Mouse (Mus musculus) left cerebral cortex, adult 2 months (tissue): Measurements from ENCODE around the gene Atic. TPM values are rescaled to one million over a fixed set of nuclear protein-coding genes. Genes with fewer than 3 reads are reported as not detected.

ENCODE experiments used
- DNase-seq, 2 experiments: peaks; one replicate each; pipeline ENCODE4 v3.0.0; 2021 to 2022; ENCODE audit warnings: low spot score in 2 of 2, mixed read lengths in 1 of 2; ENCODE audit errors: extremely low spot score in 1 of 2
- H3K27ac ChIP-seq: fragments of 200-600 bp; 2 replicates; pipeline ENCODE4 v1.8.1; 2022
- H3K4me3 ChIP-seq: fragments of 200-600 bp; 2 replicates; pipeline ENCODE4 v1.8.1; 2022
- CTCF ChIP-seq: fragments of 200-600 bp; IDR thresholded peaks from 2 replicates; pipeline ENCODE4 v1.8.1; 2022; ENCODE audit warnings: antibody characterized with exemption, mild to moderate bottlenecking, moderate library complexity
- intact Hi-C: fragments of 180-260 bp; cut with DNase I; formaldehyde crosslinking; loops from one replicate; pipeline ENCODE4 v1.15.1; 2025
- total RNA-seq, 2 experiments: library from RNA; stranded (reverse); gene quantifications; 2 replicates each; pipeline ENCODE4 v1.2.3; 2021

The Atic gene
- total RNA-seq, 2 experiments from 2014 or later, result 28.6 to 33.8 TPM

DNA sequence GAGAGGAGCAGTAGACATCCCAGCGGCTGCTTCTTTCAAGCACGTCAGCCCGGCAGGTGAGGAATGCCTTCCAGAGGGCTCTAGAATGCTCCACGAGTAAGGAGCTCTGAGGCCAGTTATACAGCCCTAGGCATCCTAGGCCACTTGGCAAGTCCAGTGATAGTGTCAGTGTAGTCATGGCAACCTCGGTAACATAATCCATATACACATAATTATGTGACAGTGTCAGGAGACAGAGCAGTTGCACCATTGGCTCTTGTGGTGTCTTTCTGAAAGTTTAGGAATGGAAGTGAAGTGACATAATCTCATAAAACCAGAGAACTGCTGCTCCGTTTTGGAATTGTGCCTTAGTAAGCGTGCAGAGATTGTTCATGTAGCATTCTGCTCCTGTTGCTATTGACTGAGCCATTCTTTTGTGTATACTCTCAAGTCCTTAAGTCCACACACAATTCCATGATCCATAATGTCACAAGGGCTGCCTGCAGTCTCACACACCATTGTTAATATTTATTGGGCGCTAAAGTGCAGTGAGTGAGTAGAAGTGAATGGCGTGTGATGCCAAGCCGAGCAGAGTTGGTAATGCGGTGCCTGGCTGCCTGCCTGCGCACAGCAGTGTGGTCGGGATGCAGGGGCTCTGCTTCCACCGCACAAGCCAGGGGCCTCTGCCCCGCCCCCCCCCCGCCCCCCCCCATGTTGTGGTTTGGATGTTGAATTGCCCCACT is 11.1 kb downstream of the Atic start:
- intact Hi-C loops, result no loop called here
- DNase-seq, result no peak
- Histone ChIP-seq H3K4me3 (no peak overlapping the region), H3K27ac (no peak overlapping the region)
- TF ChIP-seq CTCF, result no peak

GRCm38 (mm10) chr1:71570116-71570515 is 13.2 kb downstream of the Atic start:
- intact Hi-C loops, result loop anchor here (10.0 kb wide), 1 partner anchor 555 kb away; no protein-coding TSS in a partner anchor
- no peak for DNase-seq
- no peak overlapping the region for H3K4me3 ChIP-seq
- no peak for TF ChIP-seq CTCF
- no peak overlapping the region for H3K27ac ChIP-seq

- intact Hi-C loops, result loop anchor here (10.0 kb wide), 1 partner anchor 549 kb away; no protein-coding TSS in a partner anchor
- TF ChIP-seq CTCF, result no peak
- Histone ChIP-seq H3K27ac (no peak overlapping the region), H3K4me3 (no peak overlapping the region)
- no peak for DNase-seq
These were observed 19.0 kb downstream of the Atic start for GRCm38 (mm10) chr1:71575987-71576386.

DNA sequence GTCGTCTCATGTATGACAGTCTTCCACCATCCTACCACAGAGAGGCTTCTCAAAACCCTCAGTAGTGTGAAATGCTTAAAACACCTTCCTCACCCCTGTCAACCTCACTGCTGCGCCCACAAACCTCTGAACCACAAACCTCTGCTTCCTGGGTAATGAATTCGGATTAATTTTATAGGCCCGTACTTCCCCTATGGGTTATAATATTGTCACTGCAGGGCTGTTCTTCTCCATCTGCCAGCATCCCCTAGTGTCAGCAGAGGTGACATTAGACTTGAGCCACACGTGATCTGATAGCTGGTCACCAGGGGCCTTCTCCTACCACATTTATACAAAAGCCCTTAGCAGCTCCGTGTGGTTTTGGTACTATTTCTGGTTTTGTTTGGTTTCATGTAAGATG is 19.9 kb downstream of the Atic start:
- intact Hi-C loops, result loop anchor here (10.0 kb wide), 1 partner anchor 548 kb away; no protein-coding TSS in a partner anchor
- Histone ChIP-seq H3K27ac (no peak overlapping the region), H3K4me3 (no peak overlapping the region)
- no peak for TF ChIP-seq CTCF
- DNase-seq, result no peak

DNA sequence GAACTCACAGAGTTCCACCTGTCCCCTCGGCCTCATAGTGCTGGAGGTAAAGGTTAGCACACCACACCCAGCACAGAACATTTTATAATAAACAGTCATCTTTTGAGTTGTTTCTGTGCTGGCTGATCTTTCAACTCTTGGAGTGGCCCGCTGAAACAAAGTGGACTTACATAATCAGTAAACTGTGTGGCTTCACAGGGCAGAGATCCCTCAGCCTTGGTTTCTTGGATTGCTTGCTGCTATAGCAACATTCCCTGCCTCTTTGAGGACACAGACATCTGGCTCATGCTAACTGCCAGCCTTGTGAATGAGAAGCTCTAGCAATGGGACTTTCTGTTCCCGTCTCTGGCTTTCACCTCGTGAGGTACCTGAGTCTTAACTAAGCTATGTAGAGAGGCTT is 22.6 kb downstream of the Atic start:
- H3K4me3 ChIP-seq, result no peak overlapping the region
- no peak for TF ChIP-seq CTCF
- intact Hi-C loops, result loop anchor here (10.0 kb wide), 1 partner anchor 545 kb away; no protein-coding TSS in a partner anchor
- H3K27ac ChIP-seq, result no peak overlapping the region
- no peak for DNase-seq

GRCm38 (mm10) chr1:71580408-71580807 is 23.5 kb downstream of the Atic start:
- no peak overlapping the region for H3K27ac ChIP-seq
- DNase-seq, result no peak
- TF ChIP-seq CTCF, result no peak
- intact Hi-C loops, result no loop called here
- no peak overlapping the region for H3K4me3 ChIP-seq

DNA sequence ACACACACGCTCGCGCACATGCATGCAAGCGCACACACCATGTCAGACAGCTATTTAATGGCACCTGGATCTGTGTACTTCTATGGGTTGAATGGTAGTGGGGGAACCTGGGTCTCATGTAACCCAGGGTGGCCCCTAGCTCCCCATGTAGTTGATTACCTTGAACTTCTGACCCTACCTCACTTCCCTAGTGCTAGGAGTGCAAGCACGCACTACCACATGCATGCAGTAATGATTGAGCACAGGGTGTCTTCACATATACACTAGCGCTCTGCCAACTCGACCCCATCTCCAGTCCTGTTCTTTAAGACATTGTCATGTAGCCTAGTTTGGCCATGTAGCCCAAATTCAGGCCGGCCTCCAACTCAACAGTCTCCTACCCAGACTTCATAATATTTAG is 26.4 kb downstream of the Atic start:
- Histone ChIP-seq H3K4me3 (no peak overlapping the region), H3K27ac (no peak overlapping the region)
- DNase-seq, result no peak
- no peak for TF ChIP-seq CTCF
- intact Hi-C loops, result no loop called here

DNA sequence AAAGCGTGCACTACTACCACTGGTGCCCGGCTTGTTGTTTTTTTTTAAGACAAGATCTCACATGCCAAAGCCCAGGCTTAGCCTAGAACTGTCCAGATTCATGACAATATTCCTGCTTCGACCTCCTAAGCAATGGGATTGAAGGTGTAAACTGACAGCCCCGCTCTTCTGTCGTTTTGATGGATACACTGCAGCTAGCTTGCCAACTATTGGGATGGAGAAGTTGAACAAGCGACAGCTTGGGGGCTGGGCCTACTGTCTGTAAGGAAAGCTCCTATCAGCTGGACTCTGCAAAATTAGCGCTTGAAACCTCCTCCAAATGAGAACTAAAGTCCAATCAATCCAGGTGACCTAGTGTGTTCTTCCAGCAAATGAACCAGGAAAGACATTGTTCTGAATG is 26.9 kb downstream of the Atic start:
- DNase-seq, result no peak
- TF ChIP-seq CTCF, result no peak
- intact Hi-C loops, result no loop called here
- H3K27ac ChIP-seq, result no peak overlapping the region
- no peak overlapping the region for H3K4me3 ChIP-seq

DNA sequence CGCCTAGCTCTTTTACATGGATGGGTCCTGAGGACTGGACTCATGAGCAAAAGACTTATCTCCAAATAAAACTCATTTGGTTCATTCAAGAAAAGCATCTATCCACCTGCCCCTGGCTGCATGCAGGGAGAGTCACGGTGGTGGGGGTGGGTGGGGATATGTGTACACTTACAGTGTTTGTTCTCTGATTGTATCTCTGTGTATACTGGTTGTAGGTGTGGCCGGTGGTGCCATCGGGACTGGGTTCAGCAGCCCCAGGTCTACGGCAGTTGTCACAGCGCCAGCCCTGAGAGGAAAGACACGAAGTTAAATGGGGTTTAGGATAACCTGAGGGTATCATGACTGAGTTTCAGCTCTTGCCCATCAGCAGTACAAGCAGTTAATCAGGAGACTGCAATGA is 29.7 kb downstream of the Atic start:
- no peak overlapping the region for H3K4me3 ChIP-seq
- DNase-seq, result no peak
- no peak for TF ChIP-seq CTCF
- intact Hi-C loops, result no loop called here
- no peak overlapping the region for H3K27ac ChIP-seq

DNA sequence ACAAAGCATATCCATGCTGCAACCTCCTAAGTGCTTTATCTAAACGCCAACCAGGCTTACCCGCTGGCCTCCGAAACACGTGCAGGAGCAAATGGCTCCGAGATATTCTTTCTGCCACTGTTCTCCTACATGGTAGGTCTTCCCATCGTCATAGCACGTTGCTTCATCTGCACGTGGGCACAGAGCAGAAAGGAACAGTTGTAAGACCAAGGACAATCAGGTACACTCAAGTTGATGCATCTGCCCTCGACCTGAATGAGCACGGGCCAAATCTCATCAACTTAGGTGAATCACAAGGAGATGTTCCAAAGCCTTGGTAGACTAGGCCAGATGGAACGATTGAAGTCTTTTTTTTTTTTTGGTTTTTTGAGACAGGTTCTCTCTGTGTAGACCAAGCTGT is 33.1 kb downstream of the Atic start:
- TF ChIP-seq CTCF, result no peak
- Histone ChIP-seq H3K4me3 (no peak overlapping the region), H3K27ac (no peak overlapping the region)
- intact Hi-C loops, result no loop called here
- no peak for DNase-seq

GRCm38 (mm10) chr1:71593184-71593583 is 36.2 kb downstream of the Atic start:
- Histone ChIP-seq H3K27ac (no peak overlapping the region), H3K4me3 (no peak overlapping the region)
- intact Hi-C loops, result no loop called here
- no peak for TF ChIP-seq CTCF
- DNase-seq, result no peak

- intact Hi-C loops, result no loop called here
- Histone ChIP-seq H3K4me3 (no peak overlapping the region), H3K27ac (no peak overlapping the region)
- DNase-seq, result no peak
- no peak for TF ChIP-seq CTCF
These were observed 37.3 kb downstream of the Atic start for GRCm38 (mm10) chr1:71594268-71594667.

- intact Hi-C loops, result no loop called here
- TF ChIP-seq CTCF, result no peak
- Histone ChIP-seq H3K4me3 (no peak overlapping the region), H3K27ac (no peak overlapping the region)
- no peak for DNase-seq
These were observed 38.4 kb downstream of the Atic start for GRCm38 (mm10) chr1:71595365-71595764.
